Mouse (Mus musculus): ENCODE results near the gene Acoxl. TPM values are rescaled to one million over a fixed set of nuclear protein-coding genes. Genes with fewer than 3 reads are reported as not detected.

Acoxl gene
- polyA plus RNA-seq, 1 experiment from 2014 or later = not detected

DNA sequence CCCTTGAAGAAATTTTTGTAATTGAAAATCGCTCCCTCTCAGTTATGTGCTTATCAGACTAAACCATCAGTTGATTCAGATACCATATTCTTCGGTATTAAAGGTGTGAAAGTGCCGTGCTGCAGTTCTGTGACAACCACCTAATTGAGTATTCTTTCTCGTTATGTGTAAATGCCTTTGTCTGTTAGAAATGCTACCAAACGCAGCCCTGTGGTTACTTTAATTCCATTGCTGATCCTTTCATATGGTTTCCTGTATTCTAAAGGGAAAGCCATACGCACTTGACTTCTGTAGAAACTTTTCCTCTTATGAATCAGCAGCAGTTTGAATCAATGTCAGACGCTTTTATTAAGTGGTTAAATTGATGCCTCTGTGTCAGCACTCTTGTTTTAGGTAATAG, 278.9 kb downstream of the Acoxl start:
- Histone ChIP-seq H3K4me2 (no peak overlapping the region), H3K27ac (no peak overlapping the region), H3K36me3 (ENCODE audit: poor library complexity, severe bottlenecking) (no peaks in the 10 kb centered on the region), H3K4me1 (peaks cover 5% of the 10 kb centered on the region; the same call in 1 of the 2 replicates), H3K4me3 (no peak overlapping the region), H3K9ac (no peak overlapping the region), H3K27me3 (peaks cover 10% of the 10 kb centered on the region), H3K9me3 (replicated peaks) (no peaks in the 10 kb centered on the region)
- WGBS = 64% methylated on average over 7 of the region's 7 CpGs
- ATAC-seq = no peak

- 89% methylated on average over 9 of the region's 9 CpGs for WGBS
- ATAC-seq = no peak
- no peak overlapping the region for H3K4me3 ChIP-seq
- peaks cover 18% of the 10 kb centered on the region for H3K4me1 ChIP-seq
- no peak overlapping the region for H3K9ac ChIP-seq
- H3K27ac ChIP-seq = no peak overlapping the region
- no peak overlapping the region for H3K4me2 ChIP-seq
- H3K27me3 ChIP-seq = peaks cover 23% of the 10 kb centered on the region
- no peaks in the 10 kb centered on the region for H3K9me3 ChIP-seq (replicated peaks)
- no peaks in the 10 kb centered on the region for H3K36me3 ChIP-seq (ENCODE audit: poor library complexity, severe bottlenecking)
Observed at GRCm38 (mm10) chr2:128118971-128119370, 280.3 kb downstream of the Acoxl start.

DNA sequence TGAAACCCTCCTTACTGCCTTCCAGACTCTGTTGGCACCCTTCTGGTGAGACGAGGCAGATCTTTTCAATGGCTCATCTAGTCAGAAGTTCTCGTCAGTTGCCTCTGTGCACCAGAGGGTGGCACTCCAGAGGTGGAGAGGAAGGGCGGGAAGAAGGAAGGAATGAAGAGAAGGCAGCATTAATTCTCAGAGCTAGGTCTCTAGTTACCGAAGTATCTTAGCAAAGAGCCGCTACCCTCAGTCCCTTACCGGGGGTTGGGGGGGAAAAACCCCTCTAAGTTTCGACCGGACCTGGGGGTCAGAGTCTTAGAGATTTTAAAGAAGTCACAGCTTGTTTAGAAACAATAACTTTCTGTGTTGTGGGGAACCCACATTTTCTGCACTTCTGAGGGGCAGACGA, 283.8 kb downstream of the Acoxl start:
- 4% methylated on average over 9 of the region's 9 CpGs for WGBS
- Histone ChIP-seq H3K4me2 (peak overlapping the region; percentile 99), H3K4me3 (peak overlapping the region; percentile 66), H3K9me3 (replicated peaks) (no peaks in the 10 kb centered on the region), H3K9ac (no peak overlapping the region), H3K27ac (no peak overlapping the region), H3K4me1 (peaks cover 33% of the 10 kb centered on the region), H3K36me3 (ENCODE audit: poor library complexity, severe bottlenecking) (no peaks in the 10 kb centered on the region), H3K27me3 (peaks cover 41% of the 10 kb centered on the region)
- no peak for ATAC-seq

GRCm38 (mm10) chr2:128122891-128123771, 284.5 kb downstream of the Acoxl start:
- no peaks in the 10 kb centered on the region for H3K36me3 ChIP-seq (ENCODE audit: poor library complexity, severe bottlenecking)
- ATAC-seq = no peak
- under 1% methylated on average over 40 of the region's 40 CpGs for WGBS
- H3K27me3 ChIP-seq = peaks cover 41% of the 10 kb centered on the region
- H3K9ac ChIP-seq = no peak overlapping the region; the same call in 1 of the 2 replicates
- no peak overlapping the region for H3K27ac ChIP-seq
- H3K4me1 ChIP-seq = peaks cover 35% of the 10 kb centered on the region
- H3K9me3 ChIP-seq (replicated peaks) = no peaks in the 10 kb centered on the region
- peak overlapping the region; percentile 99 for H3K4me2 ChIP-seq
- peak overlapping the region; percentile 66 for H3K4me3 ChIP-seq

DNA sequence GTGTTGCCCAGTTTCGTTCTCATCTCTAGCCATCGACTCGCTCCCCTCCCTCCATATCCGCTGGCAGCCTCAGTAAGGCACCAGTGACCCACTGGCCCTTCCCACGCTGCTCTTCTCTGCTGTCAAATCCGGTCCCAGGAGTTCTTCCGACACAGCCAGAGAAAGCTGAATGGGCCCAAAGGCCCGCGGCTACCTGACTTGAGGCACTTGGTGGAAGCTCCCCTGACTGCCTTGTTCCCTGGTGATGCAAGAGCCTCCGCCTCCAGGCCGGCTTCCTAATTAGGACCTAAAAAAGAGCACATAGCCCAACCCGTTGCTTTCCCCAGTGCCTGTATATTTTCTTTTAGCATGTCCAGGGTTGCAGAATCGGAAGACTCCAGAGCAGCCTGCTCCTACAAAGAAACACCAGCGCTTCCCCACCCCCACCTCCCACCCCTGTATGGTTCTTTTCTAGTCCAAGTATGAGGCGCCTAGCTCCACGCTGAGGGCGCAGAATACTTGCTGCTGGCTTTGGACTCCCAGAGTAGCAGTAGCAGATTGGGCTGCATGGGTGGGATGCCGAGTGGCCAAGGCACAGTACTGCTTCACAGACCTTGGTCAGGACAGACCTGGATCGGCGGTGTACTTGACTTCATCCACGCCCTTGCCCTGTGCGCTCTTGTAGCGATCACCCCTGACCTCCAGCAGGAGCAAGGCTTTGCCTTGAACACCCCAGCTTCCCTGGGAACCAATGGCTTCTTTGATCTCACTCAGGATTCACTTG, 285.4 kb downstream of the Acoxl start:
- peaks cover 41% of the 10 kb centered on the region for H3K27me3 ChIP-seq
- H3K4me1 ChIP-seq = peaks cover 45% of the 10 kb centered on the region

GRCm38 (mm10) chr2:128124693-128125092, 286.0 kb downstream of the Acoxl start:
- no peak overlapping the region for H3K27ac ChIP-seq
- peaks cover 41% of the 10 kb centered on the region for H3K27me3 ChIP-seq
- peaks cover 47% of the 10 kb centered on the region for H3K4me1 ChIP-seq
- no peaks in the 10 kb centered on the region for H3K36me3 ChIP-seq (ENCODE audit: poor library complexity, severe bottlenecking)
- 3% methylated on average over 15 of the region's 15 CpGs for WGBS
- H3K9ac ChIP-seq = 0 out of 2 replicates have a peak overlapping the region, but pooled peaks have one; percentile 79
- H3K9me3 ChIP-seq (replicated peaks) = no peaks in the 10 kb centered on the region
- no peak for ATAC-seq
- peak overlapping the region; percentile 66 for H3K4me3 ChIP-seq
- peak overlapping the region; percentile 99 for H3K4me2 ChIP-seq

More for the DNA sequence above, 285.4 kb downstream of the Acoxl start:
- H3K4me2 ChIP-seq = peak overlapping the region; percentile 99
- peak overlapping the region; percentile 66 for H3K4me3 ChIP-seq
- H3K27ac ChIP-seq = no peak overlapping the region
- H3K9ac ChIP-seq = peak overlapping the region; percentile 9; the same call in 1 of the 2 replicates
- WGBS = 1% methylated on average over 23 of the region's 23 CpGs
- ATAC-seq = no peak
- H3K36me3 ChIP-seq (ENCODE audit: poor library complexity, severe bottlenecking) = no peaks in the 10 kb centered on the region
- H3K9me3 ChIP-seq (replicated peaks) = no peaks in the 10 kb centered on the region

DNA sequence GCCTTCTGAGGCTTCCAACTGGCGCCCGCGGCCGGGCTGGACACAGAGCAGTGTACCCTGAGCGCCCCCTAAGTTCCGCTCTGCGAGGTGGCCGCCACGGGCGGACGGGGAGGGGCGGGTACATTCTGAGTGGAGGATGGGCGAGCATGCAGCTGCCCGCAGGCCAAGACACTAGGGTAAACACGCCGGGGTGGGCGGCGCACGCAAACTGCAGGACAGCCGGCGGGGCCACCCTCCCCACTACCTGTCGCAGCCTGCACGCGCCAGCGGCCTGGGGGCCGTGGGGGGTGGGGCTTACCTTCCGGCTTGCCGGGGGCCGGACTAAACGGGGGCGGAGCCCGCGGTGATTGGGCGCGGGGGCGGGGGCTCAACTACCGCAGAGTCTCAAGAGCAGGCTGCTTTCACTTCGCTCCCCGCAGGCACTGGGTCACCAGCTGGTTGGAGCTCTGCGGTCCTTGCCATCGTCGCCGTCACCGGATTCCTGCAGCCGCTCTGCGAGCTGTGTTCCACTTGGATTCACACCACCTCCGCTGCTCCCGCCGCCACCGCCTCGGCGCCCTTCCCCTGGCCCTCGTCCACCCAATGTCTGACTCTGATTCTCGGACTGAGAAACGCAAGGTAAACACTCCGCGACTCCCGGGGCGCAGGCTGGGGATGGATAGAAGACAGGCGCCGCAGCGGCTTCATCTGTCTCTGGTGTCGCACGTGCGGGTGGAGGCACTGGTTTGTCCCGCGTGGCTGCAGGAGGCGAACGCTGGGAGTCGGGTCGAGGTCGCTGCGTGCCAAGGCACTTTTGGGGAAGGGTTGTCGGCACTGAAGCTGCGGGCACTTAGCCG, 287.2 kb downstream of the Acoxl start, which contains the start of gene Bcl2l11:
Gene Bcl2l11 (plus strand): TSS at position 404 of the 836 bp plus-strand sequence.
- H3K9me3 ChIP-seq (replicated peaks) = no peaks in the 10 kb centered on the region

GRCm38 (mm10) chr2:128126591-128127051, 287.9 kb downstream of the Acoxl start:
- Histone ChIP-seq H3K27me3 (peaks cover 41% of the 10 kb centered on the region), H3K9ac (peak overlapping the region; percentile 79), H3K9me3 (replicated peaks) (no peaks in the 10 kb centered on the region), H3K4me3 (peak overlapping the region; percentile 66), H3K4me2 (peak overlapping the region; percentile 99), H3K36me3 (ENCODE audit: poor library complexity, severe bottlenecking) (peaks cover 8% of the 10 kb centered on the region), H3K27ac (no peak overlapping the region), H3K4me1 (peaks cover 47% of the 10 kb centered on the region)
- ATAC-seq = peak; percentile 4; the same call in 1 of the 2 replicates
- 2% methylated on average over 35 of the region's 35 CpGs for WGBS

More for the DNA sequence above, 287.2 kb downstream of the Acoxl start, which contains the start of gene Bcl2l11:
- ATAC-seq = peak; percentile 81
- peaks cover 41% of the 10 kb centered on the region for H3K27me3 ChIP-seq
- peak within 1 kb of the TSS; percentile 99 for H3K4me2 ChIP-seq
- H3K27ac ChIP-seq = peak within 1 kb of the TSS; percentile 54
- peak within 1 kb of the TSS; percentile 79 for H3K9ac ChIP-seq
- peaks cover 47% of the 10 kb centered on the region for H3K4me1 ChIP-seq
- H3K4me3 ChIP-seq = peak within 1 kb of the TSS; percentile 66
- WGBS = 1% methylated on average over 71 of the region's 76 CpGs
- H3K36me3 ChIP-seq (ENCODE audit: poor library complexity, severe bottlenecking) = 0 out of 2 replicates have a peak, but pooled peaks cover under 1% of the 10 kb centered on the region

DNA sequence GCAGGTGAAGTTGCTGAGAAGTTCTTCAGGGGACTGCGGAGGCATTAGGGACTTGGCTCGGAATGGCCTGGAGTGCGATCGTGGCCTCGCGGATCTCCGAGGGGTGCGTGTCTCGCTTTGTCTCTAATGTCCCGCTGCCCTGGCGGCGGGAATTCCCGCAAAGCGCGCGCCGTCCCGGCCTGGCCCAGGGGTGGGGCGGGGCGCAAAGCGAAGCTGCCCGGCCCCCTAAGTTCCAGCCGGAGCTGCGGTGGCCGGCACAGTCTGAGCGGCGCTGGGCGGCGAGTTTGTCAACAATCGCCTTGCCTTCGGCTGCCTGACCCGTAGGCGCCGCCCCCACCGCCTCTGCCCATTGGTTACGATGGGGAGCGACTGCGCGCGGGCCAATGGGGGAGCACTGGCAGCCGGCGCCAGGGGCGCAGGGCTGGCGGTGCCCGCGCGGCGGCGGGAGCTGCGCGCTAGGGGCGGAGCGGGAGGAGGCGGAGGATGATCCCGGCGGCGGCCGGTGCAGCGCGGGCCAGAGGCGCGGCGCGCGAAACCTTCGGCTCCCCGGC, 288.5 kb downstream of the Acoxl start:
- ATAC-seq = peak; percentile 94
- under 1% methylated on average over 64 of the region's 67 CpGs for WGBS
- Histone ChIP-seq H3K4me3 (peak overlapping the region; percentile 66), H3K4me2 (peak overlapping the region; percentile 99), H3K27me3 (peaks cover 36% of the 10 kb centered on the region), H3K9me3 (replicated peaks) (no peaks in the 10 kb centered on the region), H3K36me3 (ENCODE audit: poor library complexity, severe bottlenecking) (peaks cover 11% of the 10 kb centered on the region), H3K4me1 (peaks cover 46% of the 10 kb centered on the region), H3K27ac (peak overlapping the region; percentile 74), H3K9ac (peak overlapping the region; percentile 79)

- peaks cover 40% of the 10 kb centered on the region for H3K4me1 ChIP-seq
- WGBS = under 1% methylated on average over 48 of the region's 48 CpGs
- ATAC-seq = peak; percentile 9; the same call in 1 of the 2 replicates
- H3K27ac ChIP-seq = peak overlapping the region; percentile 74
- peak overlapping the region; percentile 99 for H3K4me2 ChIP-seq
- H3K9me3 ChIP-seq (replicated peaks) = no peaks in the 10 kb centered on the region
- H3K36me3 ChIP-seq (ENCODE audit: poor library complexity, severe bottlenecking) = peaks cover 12% of the 10 kb centered on the region
- peaks cover 30% of the 10 kb centered on the region for H3K27me3 ChIP-seq
- H3K4me3 ChIP-seq = peak overlapping the region; percentile 66
- peak overlapping the region; percentile 79 for H3K9ac ChIP-seq
Observed at GRCm38 (mm10) chr2:128127691-128128292, 289.1 kb downstream of the Acoxl start.
